Mouse (Mus musculus) bone marrow macrophage, adult 2 months (primary cell): ENCODE data around the gene Kat6b. TPM values are rescaled to one million over a fixed set of nuclear protein-coding genes. Genes with fewer than 3 reads are reported as not detected.

ENCODE experiments used
- H3K27ac ChIP-seq: 2 replicates; pipeline ENCODE4 v1.5.1; 2012; ENCODE audit warnings: low read depth, low read length; ENCODE audit not compliant: insufficient read depth
- H3K4me1 ChIP-seq: 2 replicates; pipeline ENCODE4 v1.6.1; 2012; ENCODE audit warnings: low read length; ENCODE audit not compliant: control insufficient read depth, insufficient read depth
- H3K4me3 ChIP-seq: 2 replicates; pipeline ENCODE4 v1.5.1; 2012; ENCODE audit warnings: mild to moderate bottlenecking, low read length, moderate library complexity; ENCODE audit not compliant: insufficient read depth
- CTCF ChIP-seq: IDR thresholded peaks from 2 replicates; pipeline ENCODE4 v1.5.1; 2012; ENCODE audit warnings: low read depth, mild to moderate bottlenecking, low read length, moderate library complexity
- POLR2A ChIP-seq: IDR thresholded peaks from 2 replicates; pipeline ENCODE4 v1.6.1; 2012; ENCODE audit warnings: mild to moderate bottlenecking, low read depth, low read length, borderline replicate concordance
- polyA plus RNA-seq: library from polyadenylated mRNA; stranded (reverse); fragments of >200 nt; gene quantifications from 2 replicates; pipeline ENCODE4 v1.2.4, GENCODE M21; 2012; ENCODE audit not compliant: missing spikeins, insufficient read depth, insufficient read length

Kat6b gene
- polyA plus RNA-seq, 1 experiment, result 9.0 TPM

DNA sequence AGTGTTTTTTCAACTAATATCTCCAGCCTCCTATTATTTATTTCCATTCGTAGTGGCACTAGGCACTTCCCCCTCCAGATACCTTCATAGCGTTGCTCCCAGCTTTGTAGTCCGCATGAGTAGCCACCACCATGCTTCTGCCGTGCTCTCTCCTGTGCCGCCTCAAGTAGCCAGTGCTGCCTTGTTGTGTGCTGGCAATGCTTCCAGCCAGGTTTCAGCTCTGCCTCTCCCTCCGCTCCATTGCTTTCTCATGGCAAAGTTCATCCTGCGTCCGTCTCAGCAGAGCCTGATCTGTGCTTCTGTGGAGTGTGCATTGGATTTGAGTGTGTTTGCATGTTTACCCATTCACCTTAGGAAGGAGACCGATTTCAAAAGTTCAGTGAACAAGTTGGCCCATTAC lies 144.7 kb downstream of the Kat6b start:
- Histone ChIP-seq H3K4me3 (no peak overlapping the region), H3K27ac (no peak overlapping the region), H3K4me1 (peaks cover 4% of the 10 kb centered on the region)
- TF ChIP-seq POLR2A (no peak), CTCF (no peak)

DNA sequence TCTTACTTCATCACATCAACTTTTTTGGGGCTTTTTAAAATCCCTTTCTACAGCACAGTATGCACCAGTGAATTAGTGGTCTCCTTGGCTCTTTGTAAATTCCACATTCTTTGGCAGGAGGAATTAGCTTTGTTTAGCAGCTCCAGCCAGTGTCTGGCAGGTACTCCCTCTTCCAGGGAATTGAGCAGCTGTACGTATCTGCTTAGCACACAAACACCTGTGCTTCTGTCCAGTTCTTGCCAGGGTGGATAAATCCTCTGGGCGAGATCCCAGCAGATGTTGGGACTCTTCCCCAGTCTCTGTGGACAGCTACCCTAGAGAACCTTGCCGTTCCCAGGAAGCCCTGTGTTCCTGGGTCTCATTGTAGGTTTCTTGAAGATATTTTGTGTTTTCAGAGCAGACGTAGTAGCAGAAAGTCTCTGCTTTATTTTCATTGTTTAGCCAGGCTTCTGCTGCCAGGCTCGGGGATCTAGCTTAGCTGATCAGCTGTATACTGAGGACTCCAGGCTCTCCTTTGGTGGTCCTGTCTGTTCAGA lies 150.5 kb downstream of the Kat6b start:
- Histone ChIP-seq H3K4me3 (no peak overlapping the region), H3K27ac (no peak overlapping the region), H3K4me1 (no peaks in the 10 kb centered on the region)
- no peak for TF ChIP-seq CTCF
- no peak for TF ChIP-seq POLR2A

DNA sequence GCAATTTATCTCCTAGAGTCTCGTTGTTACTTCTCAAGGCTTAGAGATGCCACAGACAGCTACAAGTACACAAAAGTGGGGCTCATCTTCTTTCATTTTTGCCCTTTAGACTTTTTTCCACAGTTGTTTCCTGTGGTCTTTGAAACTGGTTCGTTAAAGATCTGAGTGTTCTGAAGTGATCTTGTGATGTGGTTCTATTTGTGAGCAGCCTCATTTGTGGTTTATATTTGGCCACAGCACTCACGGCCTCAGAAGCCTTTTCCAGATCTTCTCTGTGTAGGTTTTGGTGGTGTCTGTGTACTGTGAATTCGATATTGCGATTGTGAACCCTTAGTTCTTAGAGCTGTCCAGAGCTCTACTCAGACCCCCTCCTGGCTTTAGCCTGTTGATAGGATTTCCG lies 155.3 kb downstream of the Kat6b start:
- H3K4me3 ChIP-seq, result no peak overlapping the region
- H3K4me1 ChIP-seq, result no peaks in the 10 kb centered on the region
- TF ChIP-seq POLR2A (no peak), CTCF (no peak)
- H3K27ac ChIP-seq, result no peak overlapping the region

DNA sequence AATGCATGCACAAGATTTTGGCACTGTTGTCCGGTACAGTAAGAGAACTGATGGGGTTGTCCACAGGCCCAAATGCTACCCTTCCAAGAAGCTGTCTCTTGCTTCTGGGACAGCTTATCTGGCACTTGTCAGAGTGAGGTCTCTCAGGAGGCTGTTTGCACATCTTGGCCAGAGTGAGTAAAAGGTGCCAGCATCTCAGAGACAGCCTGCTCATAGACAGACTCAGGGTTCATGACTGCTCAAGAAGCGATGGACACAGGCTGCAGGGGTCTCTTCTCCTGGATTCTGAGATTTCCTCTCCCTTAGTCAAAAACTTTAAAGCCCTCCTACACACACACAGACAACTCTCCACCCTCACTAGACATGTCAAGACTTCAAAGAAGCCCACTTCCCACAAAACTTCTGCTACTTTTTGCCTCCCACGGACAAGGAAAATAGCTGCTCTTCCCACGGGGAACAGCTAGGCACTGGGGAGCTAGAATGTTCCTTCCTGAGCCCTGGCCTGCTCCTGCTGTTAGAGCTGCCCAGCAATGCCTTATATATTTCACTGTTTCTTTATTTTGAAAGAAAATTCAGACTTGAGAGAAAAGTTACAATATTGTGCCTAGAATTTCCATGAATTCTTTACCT lies 159.7 kb downstream of the Kat6b start:
- Histone ChIP-seq H3K4me3 (no peak overlapping the region), H3K4me1 (no peaks in the 10 kb centered on the region)

DNA sequence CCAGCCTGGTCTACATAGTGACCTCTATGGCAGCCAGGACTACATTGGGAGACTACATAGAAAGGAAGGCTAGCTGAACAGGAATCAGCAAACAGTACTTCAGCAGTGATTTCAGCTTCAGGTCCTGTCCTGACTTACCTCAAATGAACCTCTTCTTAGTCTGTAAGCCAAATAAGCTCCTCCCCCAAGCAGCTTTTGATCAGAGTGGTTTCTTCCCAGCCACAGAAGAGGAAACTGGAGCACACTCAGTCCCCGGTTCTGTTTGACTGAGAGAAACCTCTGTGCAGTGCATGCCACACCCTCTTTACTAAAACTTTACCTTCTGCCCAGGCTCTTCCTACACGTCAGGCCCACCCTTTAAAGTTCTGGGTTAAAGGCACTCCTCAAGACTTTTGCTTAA lies 172.6 kb downstream of the Kat6b start:
- peaks cover 14% of the 10 kb centered on the region for H3K4me1 ChIP-seq
- H3K4me3 ChIP-seq, result no peak overlapping the region
- H3K27ac ChIP-seq, result no peak overlapping the region
- no peak for TF ChIP-seq POLR2A
- TF ChIP-seq CTCF, result no peak

More for the DNA sequence above, 159.7 kb downstream of the Kat6b start:
- no peak overlapping the region for H3K27ac ChIP-seq
- TF ChIP-seq CTCF (no peak), POLR2A (no peak)

DNA sequence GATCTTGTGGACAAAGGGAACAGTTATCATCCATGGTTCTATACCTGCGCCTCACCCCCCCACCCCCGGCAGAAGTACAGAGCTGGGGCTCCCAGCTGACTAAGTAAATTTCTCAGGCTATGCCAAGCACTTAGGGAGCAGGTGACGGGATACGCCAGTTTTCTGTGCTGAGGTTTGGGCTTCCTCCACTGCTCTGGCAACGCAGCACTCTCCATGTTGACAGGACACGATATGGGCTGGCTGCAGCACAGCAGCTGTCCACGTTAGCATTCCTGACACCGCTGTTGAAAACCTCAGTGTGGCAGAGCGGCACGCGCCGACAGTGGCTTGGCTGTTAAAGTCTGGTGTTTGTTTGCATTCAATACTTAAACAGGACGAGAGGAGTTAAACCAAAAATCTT lies 177.9 kb downstream of the Kat6b start:
- Histone ChIP-seq H3K4me1 (peaks cover 12% of the 10 kb centered on the region), H3K4me3 (no peak overlapping the region), H3K27ac (no peak overlapping the region)
- TF ChIP-seq POLR2A (no peak), CTCF (no peak)

DNA sequence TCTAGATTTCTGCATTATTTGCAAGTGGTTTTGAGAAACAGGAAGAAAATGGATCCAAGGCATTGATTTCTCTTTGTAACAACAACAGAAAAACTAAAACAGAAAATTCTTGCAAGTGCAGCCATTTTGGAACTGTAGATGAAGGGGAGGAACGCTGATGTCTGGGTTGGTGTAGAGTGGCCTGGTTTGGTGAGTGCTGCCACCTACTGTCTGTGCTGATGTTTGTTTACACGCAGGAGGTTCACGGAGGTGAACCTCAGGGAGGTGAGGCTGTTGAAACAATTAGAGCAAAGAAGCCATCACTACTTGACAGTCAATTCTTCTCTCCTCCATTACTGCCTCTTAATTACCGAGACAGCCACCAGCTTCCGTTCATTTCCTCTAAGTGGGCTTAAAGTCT lies 178.4 kb downstream of the Kat6b start:
- H3K4me3 ChIP-seq, result no peak overlapping the region
- TF ChIP-seq POLR2A (no peak), CTCF (peak; percentile 43)
- peaks cover 7% of the 10 kb centered on the region for H3K4me1 ChIP-seq
- no peak overlapping the region for H3K27ac ChIP-seq

DNA sequence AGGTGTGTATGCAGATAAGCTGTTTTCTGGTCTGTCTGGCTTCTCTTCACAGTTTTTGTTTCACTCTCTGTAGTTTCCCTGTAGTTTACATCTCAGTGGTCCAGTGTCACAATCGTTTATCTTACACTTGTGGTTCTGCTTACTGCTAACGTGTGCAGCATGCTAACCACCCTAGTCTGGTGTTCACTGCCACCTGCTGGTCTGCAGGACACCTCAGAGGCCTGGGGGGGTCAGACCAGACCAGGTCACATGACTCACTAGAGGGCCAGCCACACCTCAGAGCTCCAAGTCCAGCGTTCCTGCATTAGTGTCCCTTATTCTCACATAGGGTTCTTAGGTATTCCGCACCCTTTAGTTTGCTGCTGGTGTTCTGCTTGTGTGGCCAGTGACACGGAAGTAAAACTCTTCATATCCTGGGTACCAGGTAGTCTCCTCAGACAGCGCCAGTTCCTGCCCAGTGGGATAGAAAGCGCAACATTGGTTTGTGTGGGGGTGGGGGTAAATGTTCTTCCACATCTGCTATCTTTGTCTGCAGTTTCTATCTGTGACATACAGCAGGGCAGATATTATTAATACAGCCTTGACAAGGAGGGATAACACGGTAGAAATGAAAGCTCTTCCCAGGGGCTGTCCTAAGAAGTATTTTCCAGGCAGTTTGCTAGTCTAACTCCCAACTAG lies 181.4 kb downstream of the Kat6b start:
- Histone ChIP-seq H3K27ac (no peak overlapping the region), H3K4me3 (no peak overlapping the region), H3K4me1 (peaks cover 8% of the 10 kb centered on the region)
- TF ChIP-seq POLR2A (no peak), CTCF (no peak)

DNA sequence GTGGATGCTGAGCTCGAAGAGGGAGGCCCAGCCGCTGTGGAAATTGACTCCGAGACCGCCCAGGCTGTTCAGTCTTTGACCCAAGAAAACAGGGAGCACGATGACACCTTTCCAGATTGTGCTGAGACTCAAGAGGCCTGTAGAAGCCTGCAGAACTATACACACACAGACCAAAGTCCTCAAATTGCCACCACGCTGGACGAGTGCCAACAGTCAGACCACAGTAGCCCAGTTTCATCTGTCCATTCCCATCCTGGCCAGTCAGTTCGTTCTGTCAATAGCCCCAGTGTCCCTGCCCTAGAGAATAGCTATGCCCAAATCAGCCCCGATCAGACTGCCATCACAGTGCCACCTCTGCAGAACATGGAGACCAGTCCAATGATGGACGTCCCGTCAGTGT lies 188.0 kb downstream of the Kat6b start:
- TF ChIP-seq CTCF (no peak), POLR2A (no peak)
- H3K4me3 ChIP-seq, result no peak overlapping the region
- no peak overlapping the region for H3K27ac ChIP-seq
- peaks cover 25% of the 10 kb centered on the region for H3K4me1 ChIP-seq
